Mouse (Mus musculus) liver, adult 2 months (tissue): ENCODE measurements at regions not wholly inside any gene's neighbourhood (a gene's known extent, or its start where the extent isn't known, plus 50 kb on each side); places are given as distances from the start of the nearest gene placed in this dataset.

Experiments
- DNase-seq: peaks from one replicate; pipeline ENCODE4 v3.0.0-alpha.2; 2011; ENCODE audit warnings: low read depth, low spot score; ENCODE audit errors: extremely low read depth
- H3K27ac ChIP-seq: fragments of 200-500 bp; replicated peaks from 2 replicates; pipeline ENCODE4 v1.5.1; 2012; ENCODE audit warnings: low read depth, mild to moderate bottlenecking, control low read depth, inconsistent platforms, low read length; ENCODE audit not compliant: insufficient read depth
- H3K27me3 ChIP-seq: fragments of 200-500 bp; 2 replicates; pipeline ENCODE4 v1.6.1; 2012; ENCODE audit warnings: mild to moderate bottlenecking, moderate library complexity, low read length, inconsistent platforms; ENCODE audit not compliant: control insufficient read depth, insufficient read depth
- H3K36me3 ChIP-seq: fragments of 200-500 bp; 2 replicates; pipeline ENCODE4 v1.6.1; 2012; ENCODE audit warnings: low read length, inconsistent platforms; ENCODE audit not compliant: control insufficient read depth, insufficient read depth
- H3K4me1 ChIP-seq: fragments of 200-500 bp; 2 replicates; pipeline ENCODE4 v1.6.1; 2011; ENCODE audit warnings: low read length; ENCODE audit not compliant: control insufficient read depth, insufficient read depth
- H3K4me3 ChIP-seq: fragments of 200-500 bp; 2 replicates; pipeline ENCODE4 v1.5.1; 2011; ENCODE audit warnings: low read depth, mild to moderate bottlenecking, control low read depth, low read length, moderate library complexity; ENCODE audit not compliant: insufficient read depth
- H3K79me2 ChIP-seq: fragments of 200-500 bp; 2 replicates; pipeline ENCODE4 v1.6.1; 2012; ENCODE audit warnings: inconsistent platforms, mild to moderate bottlenecking, low read length, moderate library complexity; ENCODE audit not compliant: control insufficient read depth, insufficient read depth
- H3K9ac ChIP-seq: fragments of 200-500 bp; 2 replicates; pipeline ENCODE4 v1.6.1; 2012; ENCODE audit warnings: low read depth, mild to moderate bottlenecking, control low read depth, inconsistent platforms, low read length
- CTCF ChIP-seq: fragments of 200-500 bp; IDR thresholded peaks from 2 replicates; pipeline ENCODE4 v1.5.1; 2011; ENCODE audit warnings: low read depth, low read length, control low read depth
- POLR2A ChIP-seq: fragments of 200-500 bp; IDR thresholded peaks from 2 replicates; pipeline ENCODE4 v1.6.1; 2011; ENCODE audit warnings: low read length, control low read depth; ENCODE audit not compliant: insufficient read depth; ENCODE audit errors: extremely low read depth
- WGBS: fragments of 180-500 bp; shearing (Covaris S2); methylation state at CpG from one replicate; pipeline ENCODE4 v1.1.7; 2018; 5-methylcytosine and 5-hydroxymethylcytosine counted together

DNA sequence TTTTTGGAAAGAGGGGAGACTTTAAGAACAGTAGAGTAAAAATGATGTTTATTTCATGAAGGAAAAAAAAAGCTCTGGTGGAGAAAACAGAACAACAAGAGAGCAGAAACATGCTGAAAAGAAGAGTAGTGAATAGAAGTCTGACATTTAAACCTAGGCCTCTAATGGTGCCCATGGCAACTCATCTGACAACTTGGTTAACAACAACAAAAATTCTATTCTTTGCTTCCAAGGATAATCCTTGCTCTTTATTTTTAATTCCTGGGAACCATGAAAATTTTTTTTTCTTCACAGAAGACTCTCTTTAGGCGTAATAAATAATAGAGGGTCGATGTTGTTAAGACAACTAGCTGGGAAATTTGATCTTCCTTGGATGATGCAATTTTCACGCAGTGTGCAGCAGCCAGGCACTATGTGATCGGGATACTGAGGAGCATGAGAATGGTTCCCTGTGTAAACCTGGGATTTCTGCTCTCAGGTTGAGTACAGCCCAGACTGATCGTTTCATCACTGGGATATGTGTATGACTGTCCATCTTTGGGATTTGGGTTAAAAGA is 120.4 kb upstream of the Ndst3 start:
- no peak overlapping the region for H3K9ac ChIP-seq
- no peaks in the 10 kb centered on the region for H3K27me3 ChIP-seq
- no peak for TF ChIP-seq POLR2A
- TF ChIP-seq CTCF = no peak
- no peaks in the 10 kb centered on the region for H3K79me2 ChIP-seq
- no peak overlapping the region for H3K4me3 ChIP-seq
- no peaks in the 10 kb centered on the region for H3K36me3 ChIP-seq
- no peak overlapping the region for H3K27ac ChIP-seq
- no peaks in the 10 kb centered on the region for H3K4me1 ChIP-seq
- 64% methylated on average over 5 of the region's 5 CpGs for WGBS
- no peak for DNase-seq

DNA sequence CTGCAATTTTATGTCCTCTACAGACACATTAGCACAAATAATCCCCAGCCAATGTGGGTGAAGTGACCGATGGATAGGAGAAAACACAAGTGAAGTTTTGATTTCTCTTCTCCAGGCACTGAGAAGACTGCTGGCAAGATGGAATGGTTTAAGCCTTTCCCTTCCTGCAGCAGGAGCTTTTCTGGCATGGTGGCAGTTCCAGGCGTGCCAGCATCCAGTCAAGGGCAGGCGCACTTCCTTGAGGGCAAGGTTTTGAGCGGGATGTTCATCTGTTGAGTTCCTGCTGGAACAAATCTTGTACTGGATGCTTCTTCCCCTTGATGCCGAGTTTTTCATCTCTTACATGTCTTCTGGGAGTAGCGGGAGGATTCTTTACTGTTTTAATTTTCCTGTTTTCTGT is 138.1 kb upstream of the Ndst3 start:
- Histone ChIP-seq H3K27me3 (no peaks in the 10 kb centered on the region), H3K9ac (no peak overlapping the region), H3K4me1 (no peaks in the 10 kb centered on the region), H3K27ac (no peak overlapping the region), H3K36me3 (no peaks in the 10 kb centered on the region), H3K79me2 (no peaks in the 10 kb centered on the region), H3K4me3 (no peak overlapping the region)
- TF ChIP-seq POLR2A = no peak
- TF ChIP-seq CTCF = no peak
- DNase-seq = no peak
- WGBS = 74% methylated on average over 6 of the region's 6 CpGs

DNA sequence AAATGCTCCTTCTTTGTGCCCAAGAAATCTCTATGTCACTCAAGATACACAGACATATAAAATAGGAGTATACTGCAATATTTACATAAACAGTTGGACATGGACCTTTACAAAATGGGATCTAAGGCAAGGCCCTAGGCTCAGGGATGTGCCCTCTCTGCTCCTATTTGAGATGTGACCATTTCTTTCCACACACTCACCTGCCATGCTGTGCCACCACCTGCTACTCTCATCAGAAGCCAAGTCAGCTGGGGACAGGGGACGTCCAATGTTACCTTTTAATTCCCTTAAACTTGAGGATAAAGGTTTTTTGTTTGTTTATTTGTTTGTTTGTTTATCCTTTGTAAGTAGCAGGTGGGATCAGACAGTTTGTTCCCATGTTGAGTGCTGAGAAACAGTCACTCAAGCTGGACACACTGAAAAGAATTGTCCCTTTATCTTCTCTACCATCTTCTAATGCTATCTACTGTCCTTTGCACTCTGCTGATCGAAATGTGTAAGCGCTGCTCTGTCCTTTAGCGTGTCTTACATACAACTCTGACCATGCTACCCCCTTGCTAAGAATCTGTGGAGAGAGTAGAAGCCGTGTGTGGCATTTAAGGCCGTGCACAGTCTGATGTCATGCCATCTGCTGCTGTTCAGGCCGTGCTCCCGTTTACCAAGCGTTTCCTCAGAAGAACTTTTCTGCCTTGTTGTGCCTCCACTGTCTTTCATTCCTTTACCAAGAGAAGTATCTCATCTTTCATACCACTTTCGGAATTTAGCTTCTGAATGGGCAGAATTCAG is 147.9 kb upstream of the Ndst3 start:
- no peak overlapping the region for H3K9ac ChIP-seq
- H3K4me1 ChIP-seq = no peaks in the 10 kb centered on the region
- no peaks in the 10 kb centered on the region for H3K36me3 ChIP-seq
- 83% methylated on average over 10 of the region's 10 CpGs for WGBS
- TF ChIP-seq CTCF (no peak), POLR2A (no peak)
- DNase-seq = no peak
- no peak overlapping the region for H3K27ac ChIP-seq
- H3K27me3 ChIP-seq = no peaks in the 10 kb centered on the region
- no peaks in the 10 kb centered on the region for H3K79me2 ChIP-seq
- no peak overlapping the region for H3K4me3 ChIP-seq

DNA sequence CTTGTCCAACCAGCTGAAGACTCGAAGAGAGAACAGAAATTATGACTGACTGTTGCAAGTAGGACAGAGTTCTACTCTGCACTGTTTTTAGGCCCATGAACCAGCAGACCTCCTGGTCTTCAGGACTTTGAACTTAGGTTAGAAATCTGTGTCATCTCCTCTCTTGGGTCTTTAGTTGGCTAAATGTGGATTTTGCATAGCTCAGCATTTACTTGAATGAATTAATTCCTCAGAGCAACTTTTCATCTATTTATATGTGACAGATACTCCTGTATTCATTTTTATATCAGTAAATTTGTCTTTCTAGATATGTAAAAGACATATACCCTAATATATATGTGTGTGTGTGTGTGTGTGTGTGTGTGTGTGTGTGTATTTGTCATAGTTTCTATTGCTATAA is 155.9 kb upstream of the Ndst3 start:
- no peak for DNase-seq
- H3K36me3 ChIP-seq = no peaks in the 10 kb centered on the region
- H3K4me1 ChIP-seq = no peaks in the 10 kb centered on the region
- H3K9ac ChIP-seq = no peak overlapping the region
- no peak for TF ChIP-seq POLR2A
- no peak for TF ChIP-seq CTCF
- no peak overlapping the region for H3K27ac ChIP-seq
- WGBS = 59% methylated on average over 1 of the region's 1 CpGs
- no peak overlapping the region for H3K4me3 ChIP-seq
- H3K27me3 ChIP-seq = no peaks in the 10 kb centered on the region
- H3K79me2 ChIP-seq = no peaks in the 10 kb centered on the region

DNA sequence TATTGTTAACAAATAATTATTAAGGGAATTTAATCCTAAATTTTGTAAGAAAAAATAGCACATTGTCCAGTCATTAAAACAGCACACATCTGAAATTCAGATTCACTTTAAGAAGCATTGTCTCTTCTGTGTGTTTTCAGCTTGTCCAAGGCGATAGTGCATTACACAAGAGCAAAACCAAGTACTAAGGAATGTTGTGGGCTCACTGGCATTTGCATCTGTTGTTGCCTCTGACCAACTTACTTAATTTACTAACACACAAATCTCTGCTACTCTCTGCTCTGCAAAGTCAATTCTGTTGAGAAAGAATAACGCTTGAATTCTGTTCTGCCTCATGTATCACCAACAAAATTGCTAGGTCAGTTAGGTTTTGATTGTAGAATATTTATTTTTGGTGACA is 158.0 kb upstream of the Ndst3 start:
- Histone ChIP-seq H3K4me3 (no peak overlapping the region), H3K27ac (no peak overlapping the region), H3K79me2 (no peaks in the 10 kb centered on the region), H3K9ac (no peak overlapping the region), H3K36me3 (no peaks in the 10 kb centered on the region), H3K4me1 (no peaks in the 10 kb centered on the region), H3K27me3 (no peaks in the 10 kb centered on the region)
- no peak for DNase-seq
- TF ChIP-seq CTCF = no peak
- TF ChIP-seq POLR2A = no peak
- WGBS = 78% methylated on average over 2 of the region's 2 CpGs

DNA sequence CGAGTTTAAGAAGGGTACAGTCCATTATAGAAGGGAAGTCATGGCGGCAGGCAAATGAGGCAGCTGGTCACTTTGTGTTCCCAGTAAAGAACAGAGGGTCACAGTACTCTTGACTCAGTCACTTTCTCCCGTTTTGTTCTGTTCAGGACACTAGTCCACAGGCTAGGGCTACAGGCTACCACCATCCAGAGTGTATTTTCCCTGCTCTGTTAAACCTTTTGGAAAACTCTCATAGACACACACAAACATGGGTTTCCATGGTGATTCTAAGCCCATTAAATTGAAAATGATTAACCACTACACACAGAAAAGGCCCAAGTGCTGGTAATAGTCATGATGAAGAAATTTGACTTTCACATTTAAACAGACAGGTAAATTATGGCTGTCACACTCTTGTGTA is 162.2 kb upstream of the Ndst3 start:
- H3K4me1 ChIP-seq = no peaks in the 10 kb centered on the region
- TF ChIP-seq CTCF = no peak
- no peak for TF ChIP-seq POLR2A
- no peak overlapping the region for H3K4me3 ChIP-seq
- no peak overlapping the region for H3K9ac ChIP-seq
- no peak overlapping the region for H3K27ac ChIP-seq
- 74% methylated on average over 3 of the region's 3 CpGs for WGBS
- no peak for DNase-seq
- no peaks in the 10 kb centered on the region for H3K79me2 ChIP-seq
- H3K36me3 ChIP-seq = no peaks in the 10 kb centered on the region
- H3K27me3 ChIP-seq = no peaks in the 10 kb centered on the region
